Mouse (Mus musculus) ES-E14 (cell line): Measurements from ENCODE around the gene Cfap99.

Experiments
- CHD2 ChIP-seq: IDR thresholded peaks from 2 replicates; pipeline ENCODE4 v1.6.1; 2014; ENCODE audit warnings: mild to moderate bottlenecking, low read depth, low read length, inconsistent platforms
- ZNF384 ChIP-seq: IDR thresholded peaks from 2 replicates; pipeline ENCODE4 v1.6.1; 2012; ENCODE audit warnings: low read depth, low read length, inconsistent platforms

DNA sequence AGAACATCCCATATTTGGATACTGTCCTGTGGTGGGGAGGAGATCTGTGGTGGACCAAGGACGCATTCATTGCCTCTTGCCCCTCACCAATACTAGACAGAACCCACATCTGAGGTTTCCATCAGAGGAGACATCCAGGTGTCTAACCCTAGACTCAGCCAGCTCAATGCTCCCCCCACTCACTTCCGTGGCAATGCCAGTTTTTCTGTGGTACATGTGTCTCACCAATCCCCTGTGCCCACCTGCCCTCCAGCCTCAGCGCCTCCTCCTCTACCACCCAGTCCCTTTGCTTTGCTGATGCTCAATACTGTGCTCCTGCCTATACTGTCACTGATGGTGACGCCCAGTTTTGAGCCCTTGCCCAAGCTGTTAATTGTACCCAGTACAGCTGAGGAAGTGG lies 32.8 kb downstream of the Cfap99 start:
- TF ChIP-seq ZNF384 (no peak), CHD2 (no peak)
